Comparison of ENCODE assay signal across 11 mouse cellular contexts in the genomic region with DNA sequence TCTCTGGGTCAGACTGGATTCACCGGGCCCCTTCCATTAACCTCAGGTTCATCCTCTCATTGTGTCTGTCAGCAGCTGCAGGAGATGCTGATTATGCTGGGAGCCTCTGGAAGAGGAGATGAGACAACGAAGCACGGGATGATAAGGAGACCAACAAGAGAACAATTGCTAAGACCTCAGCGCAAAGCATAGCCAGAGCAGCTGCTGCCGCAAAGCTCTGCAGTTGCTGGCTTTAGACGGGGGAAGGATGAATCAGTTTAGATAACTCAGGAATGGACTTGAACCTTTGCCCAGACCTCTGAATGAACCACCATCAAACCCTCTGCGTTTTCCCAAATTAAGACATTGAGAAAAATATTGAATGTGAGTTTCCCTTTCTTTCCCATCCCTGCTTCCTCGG.
DNase-seq lines count a peak whose midpoint lies in the region; ATAC-seq lines count a peak whose summit lies in the region.
"Had no signal": no experiment of that assay in that cellular context is flagged by ENCODE, and none has a peak within 500 bp of the region (broad histone marks: within the 10 kb centered on the region; RNA-seq: fewer than 3 reads in every experiment).

No protein-coding gene starts in this region.

- no peak overlapping the region for H3K27ac ChIP-seq in midbrain, embryonic 14.5 days (replicated peaks; ENCODE audit: low read depth, low read length)
- no peak overlapping the region for H3K27ac ChIP-seq in midbrain, embryonic 13.5 days
- no peak overlapping the region; the same call in 1 of the 2 replicates for H3K27ac ChIP-seq in heart, embryonic 16.5 days (ENCODE audit: low read length)
- H3K27ac ChIP-seq: layer of hippocampus, adult 2 months had no signal

- H3K9ac ChIP-seq in midbrain, embryonic 14.5 days (replicated peaks; ENCODE audit: low read length): no peak overlapping the region
- H3K9ac ChIP-seq in midbrain, embryonic 13.5 days (replicated peaks): no peak overlapping the region
- H3K9ac ChIP-seq in heart, embryonic 16.5 days (ENCODE audit: low read length): no peak overlapping the region

- peak; percentile 30 for DNase-seq in adrenal gland, adult 2 months
- no peak for DNase-seq in adrenal gland, postnatal 25 days
- DNase-seq in midbrain, embryonic 14.5 days: peak; percentile 21
- peak; percentile 21 for DNase-seq in retina, embryonic 14.5 days (ENCODE audit: low spot score)
- DNase-seq in left cerebral cortex, adult 11 months (ENCODE audit: low spot score): no peak
- DNase-seq: thymus, postnatal 14 days had no signal

- no peak for ATAC-seq in midbrain, embryonic 14.5 days (ENCODE audit: low FRiP score, low TSS enrichment)
- ATAC-seq in midbrain, embryonic 13.5 days: no peak
- peak; percentile 81 for ATAC-seq in heart, embryonic 16.5 days (replicated peaks; ENCODE audit: extremely low read depth, insufficient read depth, low FRiP score)
- ATAC-seq in megakaryocyte, adult 5-6 weeks (ENCODE audit: poor library complexity, severe bottlenecking): no peak

- H3K4me3 ChIP-seq in midbrain, embryonic 14.5 days (replicated peaks; ENCODE audit: low read depth, low read length): no peak overlapping the region
- H3K4me3 ChIP-seq in midbrain, embryonic 13.5 days (replicated peaks): no peak overlapping the region
- H3K4me3 ChIP-seq in heart, embryonic 16.5 days (ENCODE audit: low read length): no peak overlapping the region
- H3K4me3 ChIP-seq: layer of hippocampus, adult 2 months; megakaryocyte, embryonic 14.5 days had no signal

- no peaks in the 10 kb centered on the region for H3K4me1 ChIP-seq in midbrain, embryonic 14.5 days (ENCODE audit: control insufficient read depth, insufficient read depth, low read length)
- H3K4me1 ChIP-seq in midbrain, embryonic 13.5 days (replicated peaks): 0 out of 2 replicates have a peak, but pooled peaks cover 10% of the 10 kb centered on the region
- H3K4me1 ChIP-seq in heart, embryonic 16.5 days (ENCODE audit: control insufficient read depth, insufficient read depth, low read length): peaks cover 14% of the 10 kb centered on the region
- H3K4me1 ChIP-seq: megakaryocyte, embryonic 14.5 days had no signal

- H3K4me2 ChIP-seq in midbrain, embryonic 14.5 days (ENCODE audit: low read length): no peak overlapping the region
- H3K4me2 ChIP-seq in midbrain, embryonic 13.5 days (replicated peaks): no peak overlapping the region
- peak overlapping the region; percentile 47 for H3K4me2 ChIP-seq in heart, embryonic 16.5 days (ENCODE audit: low read depth, low read length)

- no peaks in the 10 kb centered on the region for H3K9me3 ChIP-seq in midbrain, embryonic 14.5 days (ENCODE audit: control insufficient read depth, low read length)
- no peaks in the 10 kb centered on the region for H3K9me3 ChIP-seq in midbrain, embryonic 13.5 days
- H3K9me3 ChIP-seq in heart, embryonic 16.5 days (replicated peaks; ENCODE audit: control insufficient read depth, low read length): peaks cover 3% of the 10 kb centered on the region; the same call in 1 of the 2 replicates

- H3K27me3 ChIP-seq in midbrain, embryonic 14.5 days (ENCODE audit: control insufficient read depth, insufficient read depth, low read length): no peaks in the 10 kb centered on the region
- H3K27me3 ChIP-seq in midbrain, embryonic 13.5 days: no peaks in the 10 kb centered on the region
- H3K27me3 ChIP-seq in heart, embryonic 16.5 days (ENCODE audit: control insufficient read depth, insufficient read depth, low read length): no peaks in the 10 kb centered on the region; the same call in 1 of the 2 replicates
- H3K27me3 ChIP-seq: megakaryocyte, embryonic 14.5 days had no signal

- no peaks in the 10 kb centered on the region for H3K36me3 ChIP-seq in midbrain, embryonic 14.5 days (ENCODE audit: control insufficient read depth, insufficient read depth, low read length)
- H3K36me3 ChIP-seq in midbrain, embryonic 13.5 days: no peaks in the 10 kb centered on the region
- no peaks in the 10 kb centered on the region for H3K36me3 ChIP-seq in heart, embryonic 16.5 days (ENCODE audit: control insufficient read depth, insufficient read depth)

- WGBS in midbrain, embryonic 14.5 days: 44% methylated on average over 8 of the region's 8 CpGs
- WGBS in midbrain, embryonic 13.5 days: 33% methylated on average over 8 of the region's 8 CpGs
- 7% methylated on average over 8 of the region's 8 CpGs for WGBS in heart, embryonic 16.5 days

Comparison
In these comparisons a context has a peak if more than half of its experiments do, and no peak if none do; other contexts are left out.
1. DNase-seq: peak in adrenal gland, adult 2 months (single experiment), midbrain, embryonic 14.5 days (single experiment) and retina, embryonic 14.5 days (single experiment); none in adrenal gland, postnatal 25 days (single experiment) and left cerebral cortex, adult 11 months (single experiment).